Mouse (Mus musculus) left cerebral cortex, adult 2 months (tissue): Measurements from ENCODE around the gene Eml6. TPM values are rescaled to one million over a fixed set of nuclear protein-coding genes. Genes with fewer than 3 reads are reported as not detected.
A peak's percentile ranks its signal among the peaks of the same experiment; 100 is the strongest.

ENCODE experiments used
- DNase-seq, 2 experiments: peaks; one replicate each; pipeline ENCODE4 v3.0.0; 2021 to 2022; ENCODE audit warnings: low spot score in 2 of 2, mixed read lengths in 1 of 2; ENCODE audit errors: extremely low spot score in 1 of 2
- H3K27ac ChIP-seq: fragments of 200-600 bp; 2 replicates; pipeline ENCODE4 v1.8.1; 2022
- H3K4me3 ChIP-seq: fragments of 200-600 bp; 2 replicates; pipeline ENCODE4 v1.8.1; 2022
- CTCF ChIP-seq: fragments of 200-600 bp; IDR thresholded peaks from 2 replicates; pipeline ENCODE4 v1.8.1; 2022; ENCODE audit warnings: antibody characterized with exemption, mild to moderate bottlenecking, moderate library complexity
- intact Hi-C: fragments of 180-260 bp; cut with DNase I; formaldehyde crosslinking; loops from one replicate; pipeline ENCODE4 v1.15.1; 2025
- total RNA-seq, 2 experiments: library from RNA; stranded (reverse); gene quantifications; 2 replicates each; pipeline ENCODE4 v1.2.3; 2021

Eml6 gene
- total RNA-seq, 2 experiments from 2014 or later, result 19.7 to 24.0 TPM

GRCm38 (mm10) chr11:29706845-29707244, 319.0 kb downstream of the Eml6 start:
- no peak for TF ChIP-seq CTCF
- Histone ChIP-seq H3K27ac (no peak overlapping the region), H3K4me3 (no peak overlapping the region)
- DNase-seq, result no peak
- intact Hi-C loops, result no loop called here

- Histone ChIP-seq H3K4me3 (no peak overlapping the region), H3K27ac (no peak overlapping the region)
- no peak for TF ChIP-seq CTCF
- intact Hi-C loops, result no loop called here
- DNase-seq, result no peak
Observed at GRCm38 (mm10) chr11:29705263-29705662, 320.6 kb downstream of the Eml6 start.

GRCm38 (mm10) chr11:29702721-29703120, 323.1 kb downstream of the Eml6 start:
- H3K4me3 ChIP-seq, result no peak overlapping the region
- no peak for TF ChIP-seq CTCF
- no peak overlapping the region for H3K27ac ChIP-seq
- no peak for DNase-seq
- intact Hi-C loops, result loop anchor here (5.0 kb wide), 1 partner anchor 320 kb away; no protein-coding TSS in a partner anchor

GRCm38 (mm10) chr11:29694754-29695153, 331.1 kb downstream of the Eml6 start:
- Histone ChIP-seq H3K4me3 (peak overlapping the region; percentile 92), H3K27ac (no peak overlapping the region)
- intact Hi-C loops, result loop anchor here (10.0 kb wide), 1 partner anchor 430 kb away; no protein-coding TSS in a partner anchor
- DNase-seq, result no peak
- no peak for TF ChIP-seq CTCF

- intact Hi-C loops, result loop anchor here (1.0 to 10.0 kb wide), 3 partner anchors 145 to 429 kb away; partner anchors contain the start of genes Ccdc88a and Rps27a
- TF ChIP-seq CTCF, result peak; percentile 57
- H3K4me3 ChIP-seq, result peak overlapping the region; percentile 92
- DNase-seq, result peak; percentile 82 to 86
- H3K27ac ChIP-seq, result peak overlapping the region; percentile 96
Observed at GRCm38 (mm10) chr11:29693576-29694410, 332.0 kb downstream of the Eml6 start.

Other genes with a start within 250 kb of the Eml6 start
- gene 4931440F15Rik, start 200.4 kb downstream of the Eml6 start, total RNA-seq, result 1 to 10 TPM; 2.7 to 3.4 TPM
- gene Sptbn1, start 242.1 kb upstream of the Eml6 start, total RNA-seq, result 100 to 1,000 TPM; 601 to 602 TPM